Mouse (Mus musculus): ENCODE measurements around the gene Hcls1.

DNA sequence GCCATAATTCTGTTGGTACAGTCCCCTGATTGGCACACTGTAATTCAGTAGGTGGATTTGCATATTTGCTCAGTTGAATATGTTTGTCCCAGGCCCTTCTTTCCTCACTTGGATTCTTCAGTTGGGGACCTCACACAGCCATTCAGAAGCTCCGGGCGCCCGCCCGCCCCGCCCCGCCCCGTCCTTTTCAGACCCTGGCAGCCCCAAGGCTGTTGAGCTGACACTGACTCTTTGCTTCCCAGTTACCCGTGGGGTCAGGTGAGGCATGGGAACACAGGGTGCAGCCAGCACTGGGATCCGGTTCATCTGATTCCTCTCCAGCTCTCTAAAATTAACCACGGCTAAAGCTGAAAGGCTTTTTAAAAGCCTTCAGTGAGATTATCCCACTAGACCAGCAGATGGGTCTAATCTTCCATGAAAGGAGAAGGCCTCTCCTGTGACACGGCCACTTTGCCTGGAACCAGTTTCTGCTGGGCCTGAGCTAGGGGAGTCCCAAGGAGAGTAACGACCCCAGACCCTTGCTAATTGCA, 10.2 kb downstream of the Hcls1 start:
- TF ChIP-seq CTCF (IDR thresholded peaks at IDR 0.05; ENCODE audit: low read depth), result no peak
- TF ChIP-seq EP300 (IDR thresholded peaks at IDR 0.05; ENCODE audit: low read depth), result no peak
